Comparison of ENCODE assay signal across 16 mouse cellular contexts in genomic region chr14:76579660-76580061, GRCm38 (mm10). TPM values are rescaled to one million over a fixed set of nuclear protein-coding genes. Genes with fewer than 3 reads are reported as not detected.
DNase-seq lines count a peak whose midpoint lies in the region; ATAC-seq and TF ChIP-seq lines count a peak whose summit lies in the region.
"Had no signal": no experiment of that assay in that cellular context is flagged by ENCODE, and none has a peak within 500 bp of the region (broad histone marks: within the 10 kb centered on the region; RNA-seq: fewer than 3 reads in every experiment).

No protein-coding gene starts in this region.

- peaks cover 6% of the 10 kb centered on the region for H3K4me1 ChIP-seq in thymus, adult 2 months (replicated peaks; ENCODE audit: control insufficient read depth, insufficient read depth, low read length)
- no peaks in the 10 kb centered on the region for H3K4me1 ChIP-seq in stomach, postnatal 0 days (replicated peaks; ENCODE audit: control insufficient read depth, insufficient read depth)
- H3K4me1 ChIP-seq: hindbrain, embryonic 10.5 days; neural tube, embryonic 12.5 days had no signal

- no peaks in the 10 kb centered on the region for H3K9me3 ChIP-seq in stomach, postnatal 0 days (ENCODE audit: control insufficient read depth, low read length)
- H3K9me3 ChIP-seq: embryonic facial prominence, embryonic 13.5 days; forebrain, embryonic 13.5 days; hindbrain, embryonic 10.5 days; neural tube, embryonic 12.5 days had no signal

- peak; percentile 31; the same call in 1 of the 2 replicates for ATAC-seq in cerebellum, adult (ENCODE audit: insufficient number of reproducible peaks, low FRiP score, low TSS enrichment)
- ATAC-seq in stomach, postnatal 0 days (ENCODE audit: low FRiP score, low TSS enrichment), result peak; percentile 40; the same call in 1 of the 2 replicates
- ATAC-seq: forebrain, embryonic 13.5 days had no signal

- no peak for TF ChIP-seq EP300 in stomach, postnatal 0 days (optimal IDR thresholded peaks at IDR 0.05)

- TF ChIP-seq CTCF in thymus, adult 2 months (IDR thresholded peaks at IDR 0.05; ENCODE audit: borderline replicate concordance, control insufficient read depth, extremely low read depth, insufficient read depth, low read length, poor library complexity), result no peak
- TF ChIP-seq CTCF in stomach, postnatal 0 days (IDR thresholded peaks at IDR 0.05; ENCODE audit: low read depth), result no peak

- H3K4me3 ChIP-seq in thymus, adult 2 months (ENCODE audit: control insufficient read depth, insufficient read depth, low read length), result no peak overlapping the region
- H3K4me3 ChIP-seq in stomach, postnatal 0 days (ENCODE audit: low read depth, low read length), result no peak overlapping the region
- H3K4me3 ChIP-seq: embryonic facial prominence, embryonic 13.5 days; forebrain, embryonic 13.5 days; hindbrain, embryonic 10.5 days; neural tube, embryonic 12.5 days had no signal

- no peak for DNase-seq in cerebellum, adult 9-10 months
- peak; percentile 29 for DNase-seq in thymus, postnatal 0 days (ENCODE audit: low spot score)
- DNase-seq in thymus, adult 2 months, result no peak
- DNase-seq in lung, postnatal 4 days, result peak; percentile 49 to 76
- DNase-seq in stomach, postnatal 0 days (ENCODE audit: low spot score), result no peak
- DNase-seq in adrenal gland, adult 8-10 months, result no peak
- no peak for DNase-seq in cerebellum, adult 9-11 months
- DNase-seq: cerebellum, postnatal 14 days; liver; retina, postnatal 1 day had no signal

- H3K27ac ChIP-seq in thymus, adult 2 months (ENCODE audit: control insufficient read depth, insufficient read depth, low read length), result no peak overlapping the region
- H3K27ac ChIP-seq in stomach, postnatal 0 days (replicated peaks), result no peak overlapping the region
- H3K27ac ChIP-seq: embryonic facial prominence, embryonic 13.5 days; forebrain, embryonic 13.5 days; hindbrain, embryonic 10.5 days; neural tube, embryonic 12.5 days had no signal

- no peaks in the 10 kb centered on the region for H3K27me3 ChIP-seq in thymus, adult 2 months (ENCODE audit: control insufficient read depth, insufficient read depth, low read length)
- no peaks in the 10 kb centered on the region for H3K27me3 ChIP-seq in stomach, postnatal 0 days (ENCODE audit: control insufficient read depth, insufficient read depth, low read length)
- H3K27me3 ChIP-seq: embryonic facial prominence, embryonic 13.5 days; forebrain, embryonic 13.5 days; neural tube, embryonic 12.5 days had no signal

- no peak for TF ChIP-seq POLR2A in thymus, adult 2 months (IDR thresholded peaks at IDR 0.05; ENCODE audit: control insufficient read depth, extremely low read depth, insufficient read depth, low read length, poor library complexity)

- no peak overlapping the region for H3K9ac ChIP-seq in stomach, postnatal 0 days (ENCODE audit: low read length)
- H3K9ac ChIP-seq: embryonic facial prominence, embryonic 13.5 days; forebrain, embryonic 13.5 days; neural tube, embryonic 12.5 days had no signal

- no peak overlapping the region for H3K4me2 ChIP-seq in stomach, postnatal 0 days (replicated peaks; ENCODE audit: low read depth)
- H3K4me2 ChIP-seq: embryonic facial prominence, embryonic 13.5 days; forebrain, embryonic 13.5 days; heart, embryonic 11.5 days; neural tube, embryonic 12.5 days had no signal

- 65% methylated on average over 2 of the region's 2 CpGs for WGBS in thymus, adult 2 months
- 62% methylated on average over 2 of the region's 2 CpGs for WGBS in stomach, postnatal 0 days

- no peaks in the 10 kb centered on the region for H3K36me3 ChIP-seq in thymus, adult 2 months (ENCODE audit: control insufficient read depth, insufficient read depth, low read length)
- H3K36me3 ChIP-seq in stomach, postnatal 0 days (ENCODE audit: control insufficient read depth, insufficient read depth, low read length), result no peaks in the 10 kb centered on the region
- H3K36me3 ChIP-seq: embryonic facial prominence, embryonic 13.5 days; hindbrain, embryonic 10.5 days; neural tube, embryonic 12.5 days had no signal

RNA-seq across cellular contexts. Expression of gene Serp2, which starts 23.0 kb away (rescaled TPM):
- 5.8 and 6.6 TPM in 2 replicates for polyA plus RNA-seq in thymus, postnatal 0 days (2015; fragmentation: Nextera tagmentation; extraction: Ambion mirVana)
- 3.7 and 6.2 TPM in 2 replicates for polyA plus RNA-seq in thymus, adult 2 months (2012; rRNA removed)
- polyA plus RNA-seq in stomach, postnatal 0 days (2015; fragmentation: Nextera tagmentation; extraction: Ambion mirVana), result 7.4 and 8.0 TPM in 2 replicates
- 1 to 10 TPM; 4.5 to 10.0 (median 6.7) TPM for total RNA-seq in adrenal gland, adult 8-10 months (2022)

Comparison
In these comparisons a context has a peak if more than half of its experiments do, and no peak if none do; other contexts are left out.
1. DNase-seq: peak in thymus, postnatal 0 days (single experiment) and lung, postnatal 4 days (2 of 2); none in cerebellum, adult 9-10 months (single experiment), thymus, adult 2 months (single experiment), stomach, postnatal 0 days (single experiment), adrenal gland, adult 8-10 months (single experiment) and cerebellum, adult 9-11 months (single experiment).